Mouse (Mus musculus) G1E-ER4 (cell line): ENCODE data around the gene Pla2g15. TPM values are rescaled to one million over a fixed set of nuclear protein-coding genes. Genes with fewer than 3 reads are reported as not detected.

Source experiments
- GATA1 ChIP-seq: IDR thresholded peaks from one replicate; pipeline ENCODE4 v1.8.0; 2012; ENCODE audit warnings: low read length, inconsistent platforms
- polyA plus RNA-seq: library from polyadenylated mRNA; stranded (reverse); fragments of >175 nt; gene quantifications from 2 replicates; pipeline ENCODE4 v1.2.3, GENCODE M21; 2012

The Pla2g15 gene
- polyA plus RNA-seq, 1 experiment: 0.85 TPM

GRCm38 (mm10) chr8:106178428-106178827 lies 28.2 kb downstream of the Pla2g15 start:
- TF ChIP-seq GATA1: no peak

GRCm38 (mm10) chr8:106185628-106186270 lies 35.5 kb downstream of the Pla2g15 start:
- TF ChIP-seq GATA1: no peak

- no peak for TF ChIP-seq GATA1
Measured at GRCm38 (mm10) chr8:106186394-106186793, 36.2 kb downstream of the Pla2g15 start.

DNA sequence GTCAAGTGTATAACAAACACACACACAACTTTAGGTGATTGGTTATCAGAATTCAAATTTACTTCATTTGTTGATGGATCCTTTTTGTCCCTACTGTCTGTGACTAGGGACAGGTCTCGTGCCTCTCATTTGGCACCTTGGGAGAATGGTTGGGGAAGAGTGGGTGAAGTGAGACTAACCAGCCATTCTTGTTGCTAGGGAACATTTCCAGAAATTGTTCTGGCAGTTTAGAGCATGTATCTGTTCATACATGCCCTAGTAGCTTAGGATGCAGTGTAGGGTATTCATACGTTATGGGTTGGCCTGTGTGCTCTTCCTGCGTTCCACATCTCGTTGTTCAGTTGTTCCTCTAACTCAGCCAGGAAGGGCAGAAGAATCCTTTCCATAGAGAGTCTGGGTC lies 39.0 kb downstream of the Pla2g15 start:
- no peak for TF ChIP-seq GATA1

- TF ChIP-seq GATA1: peak; percentile 63
Measured at GRCm38 (mm10) chr8:106191639-106192038, 41.4 kb downstream of the Pla2g15 start.

- peak; percentile 90 for TF ChIP-seq GATA1
Measured at GRCm38 (mm10) chr8:106193162-106193561, 43.0 kb downstream of the Pla2g15 start.

GRCm38 (mm10) chr8:106194062-106194461 lies 43.9 kb downstream of the Pla2g15 start:
- no peak for TF ChIP-seq GATA1

- no peak for TF ChIP-seq GATA1
Measured at GRCm38 (mm10) chr8:106198741-106199140, 48.5 kb downstream of the Pla2g15 start.

- no peak for TF ChIP-seq GATA1
Measured at GRCm38 (mm10) chr8:106210035-106210731, 60.0 kb downstream of the Pla2g15 start.

GRCm38 (mm10) chr8:106210821-106211345 lies 60.7 kb downstream of the Pla2g15 start, which contains the start of the genes Slc7a6os and Prmt7:
Slc7a6os (minus strand) TSS chr8:106210935.
Prmt7 (plus strand) TSS chr8:106210936.
- TF ChIP-seq GATA1: no peak

DNA sequence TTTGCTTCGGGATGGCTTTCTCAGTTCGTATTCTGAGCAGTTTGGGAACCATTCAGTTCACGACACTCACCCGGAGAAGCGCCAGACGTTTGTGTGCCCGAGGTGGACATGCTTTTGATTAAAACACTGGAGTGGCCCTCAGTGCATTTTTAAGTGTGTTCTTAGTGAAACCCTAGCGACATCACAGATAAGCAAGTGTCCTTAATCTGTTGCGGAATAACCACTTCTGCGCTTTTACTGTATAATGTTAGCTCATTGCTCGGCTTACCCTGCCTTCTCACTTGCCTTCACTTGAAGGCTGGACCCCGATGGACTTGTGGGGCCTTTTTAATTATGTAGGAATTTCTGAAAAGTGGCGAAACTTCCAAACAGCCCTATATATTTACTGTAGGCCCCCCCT lies 61.2 kb downstream of the Pla2g15 start:
- TF ChIP-seq GATA1: no peak

- TF ChIP-seq GATA1: no peak
Measured at GRCm38 (mm10) chr8:106213959-106214358, 63.8 kb downstream of the Pla2g15 start.

Other genes starting within 250 kb of the Pla2g15 start
- gene Pskh1, start 250.0 kb upstream of the Pla2g15 start, polyA plus RNA-seq: 13.6 and 26.7 TPM in 2 replicates
- gene Ctrl, start 216.5 kb upstream of the Pla2g15 start, polyA plus RNA-seq: 0.46 TPM in 1 of 2 replicates, not detected in the other
- 183 and 226 TPM in 2 replicates for gene Psmb10, start 212.0 kb upstream of the Pla2g15 start, polyA plus RNA-seq
- gene Lcat, start 207.0 kb upstream of the Pla2g15 start, polyA plus RNA-seq: 0.31 and 0.39 TPM in 2 replicates
- 14.1 and 17.6 TPM in 2 replicates for gene Slc12a4, start 184.3 kb upstream of the Pla2g15 start, polyA plus RNA-seq
- gene Dpep3, start 171.0 kb upstream of the Pla2g15 start, polyA plus RNA-seq: not detected in 2 replicates
- gene Dus2, start 159.1 kb upstream of the Pla2g15 start, polyA plus RNA-seq: 3.9 TPM in 2 replicates
- not detected in 2 replicates for gene Dpep2nb, start 144.4 kb upstream of the Pla2g15 start, polyA plus RNA-seq
- 28.3 and 32.4 TPM in 2 replicates for gene Ddx28, start 138.5 kb upstream of the Pla2g15 start, polyA plus RNA-seq
- 16.5 and 25.5 TPM in 2 replicates for gene Nfatc3, start 91.6 kb upstream of the Pla2g15 start, polyA plus RNA-seq
- gene Esrp2, start 13.4 kb upstream of the Pla2g15 start, polyA plus RNA-seq: not detected in 2 replicates
- 3.1 and 3.7 TPM in 2 replicates for gene Slc7a6, start 18.5 kb downstream of the Pla2g15 start, polyA plus RNA-seq
- 28.9 and 34.4 TPM in 2 replicates for gene Slc7a6os, start 60.5 kb downstream of the Pla2g15 start, polyA plus RNA-seq
- 16.6 and 75.2 TPM in 2 replicates for gene Prmt7, start 60.5 kb downstream of the Pla2g15 start, polyA plus RNA-seq
- gene Smpd3, start 187.6 kb downstream of the Pla2g15 start, polyA plus RNA-seq: not detected in 2 replicates